Mouse (Mus musculus): Measurements from ENCODE around the gene Mesp1.

Mesp1 gene

GRCm38 (mm10) chr7:79789812-79790211, 3.8 kb downstream of the Mesp1 start:
- 77% methylated on average over 2 of the region's 2 CpGs for WGBS

- 23% methylated on average over 6 of the region's 6 CpGs for WGBS
These were observed 7.3 kb downstream of the Mesp1 start for GRCm38 (mm10) chr7:79786295-79786694.

GRCm38 (mm10) chr7:79782516-79782855, 11.1 kb downstream of the Mesp1 start:
- WGBS, result 94% methylated on average over 2 of the region's 2 CpGs

DNA sequence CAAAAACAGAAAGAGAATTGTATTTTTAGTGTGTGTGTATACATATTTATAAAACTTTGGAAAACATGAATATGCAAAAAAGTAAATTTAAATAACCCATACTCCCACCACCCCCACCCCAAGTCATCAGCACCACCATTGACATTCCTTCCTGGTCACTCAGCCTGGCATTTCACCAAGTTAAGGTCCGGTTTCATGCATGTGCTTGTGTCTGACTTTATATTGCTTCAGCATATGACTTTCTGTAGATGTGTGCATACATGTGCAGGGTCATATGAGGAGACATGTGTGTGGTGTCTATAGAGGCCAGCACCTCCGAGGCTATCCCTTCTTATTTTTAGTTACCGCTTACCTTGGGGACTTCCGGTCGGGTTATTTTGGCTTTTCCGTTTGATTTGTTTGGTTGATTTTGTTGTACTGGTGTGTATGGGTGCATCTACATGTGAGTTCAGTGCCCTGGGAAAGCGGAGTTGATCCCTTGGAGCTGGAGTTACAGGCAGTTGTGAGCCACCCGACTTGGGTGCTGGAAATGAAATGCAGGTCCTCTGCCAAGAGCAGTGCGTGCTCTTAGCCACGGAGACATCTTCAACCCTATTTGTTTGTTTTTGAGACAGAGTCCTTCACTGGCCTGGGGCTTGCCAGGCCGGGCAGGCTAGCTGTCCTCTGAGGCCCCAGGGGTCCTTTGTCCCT, 11.6 kb downstream of the Mesp1 start:
- 76% methylated on average over 11 of the region's 11 CpGs for WGBS

DNA sequence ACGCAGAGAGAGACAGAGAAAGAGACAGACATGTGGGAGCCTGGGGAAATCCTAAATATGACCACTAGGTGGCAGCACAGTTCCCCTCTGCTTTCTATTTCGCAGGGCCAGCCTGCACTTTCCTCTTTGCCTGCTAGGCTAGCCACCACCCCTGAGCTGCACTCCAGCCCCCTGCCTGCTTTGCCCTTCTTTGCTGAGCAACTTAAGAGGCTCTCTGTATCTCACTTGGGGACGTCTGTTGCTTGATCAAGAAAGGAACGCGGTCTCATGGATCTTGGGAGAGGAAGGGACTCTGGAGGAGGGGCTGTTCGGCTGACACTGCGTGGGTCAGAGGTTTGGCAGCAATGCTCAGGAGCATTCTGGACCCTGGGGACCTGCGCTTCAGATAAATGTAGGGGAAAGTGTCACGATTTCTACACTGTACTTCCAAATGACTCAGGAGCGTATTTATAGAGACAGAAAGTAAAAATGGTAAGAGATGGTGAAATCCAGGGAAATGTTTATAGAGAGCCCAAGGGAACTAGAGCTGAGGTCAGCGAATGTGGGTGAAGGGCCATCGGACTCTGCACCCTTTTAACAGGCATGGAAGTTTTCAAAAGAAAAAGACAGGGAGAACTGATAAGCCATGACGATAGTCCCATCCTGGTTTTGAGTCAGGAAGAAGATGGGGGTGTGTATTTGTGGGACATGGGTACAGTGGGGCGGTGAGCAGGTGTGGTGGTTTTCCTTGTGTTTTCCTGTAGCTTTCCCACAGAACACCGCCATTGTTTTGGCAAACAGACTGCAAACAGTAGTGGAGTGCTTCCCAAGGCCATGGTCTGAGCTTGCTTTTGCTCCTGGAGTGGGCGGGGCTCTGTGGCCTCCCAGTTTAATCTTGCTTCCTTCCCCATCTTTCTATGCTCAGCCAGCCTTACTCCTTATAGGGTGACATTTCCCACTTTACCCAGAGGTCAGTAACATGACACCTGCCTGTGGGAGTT, 12.7 kb downstream of the Mesp1 start:
- 22% methylated on average over 16 of the region's 16 CpGs for WGBS

- WGBS, result 42% methylated on average over 15 of the region's 15 CpGs
These were observed 21.8 kb downstream of the Mesp1 start for GRCm38 (mm10) chr7:79771561-79772512.

GRCm38 (mm10) chr7:79769664-79770063, 23.9 kb downstream of the Mesp1 start:
- 92% methylated on average over 3 of the region's 3 CpGs for WGBS

DNA sequence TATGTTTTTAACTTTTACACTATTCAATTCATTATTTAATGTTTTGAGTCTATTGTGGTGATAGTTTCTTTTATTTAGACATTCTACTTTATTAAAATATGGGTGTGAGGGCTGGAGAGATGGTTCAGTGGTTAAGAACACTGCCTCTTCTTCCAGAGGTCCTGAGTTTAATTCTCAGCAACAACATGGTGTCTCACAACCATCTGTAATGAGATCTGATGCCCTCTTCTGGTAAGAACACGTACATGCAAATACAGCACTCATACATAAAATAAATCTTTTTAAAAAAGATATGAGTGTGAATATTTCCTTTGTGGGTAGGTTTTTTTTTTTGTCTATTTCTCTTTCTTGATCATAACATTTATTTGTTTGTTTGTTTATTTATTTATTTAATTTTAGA, 27.6 kb downstream of the Mesp1 start:
- 55% methylated on average over 1 of the region's 1 CpGs for WGBS

DNA sequence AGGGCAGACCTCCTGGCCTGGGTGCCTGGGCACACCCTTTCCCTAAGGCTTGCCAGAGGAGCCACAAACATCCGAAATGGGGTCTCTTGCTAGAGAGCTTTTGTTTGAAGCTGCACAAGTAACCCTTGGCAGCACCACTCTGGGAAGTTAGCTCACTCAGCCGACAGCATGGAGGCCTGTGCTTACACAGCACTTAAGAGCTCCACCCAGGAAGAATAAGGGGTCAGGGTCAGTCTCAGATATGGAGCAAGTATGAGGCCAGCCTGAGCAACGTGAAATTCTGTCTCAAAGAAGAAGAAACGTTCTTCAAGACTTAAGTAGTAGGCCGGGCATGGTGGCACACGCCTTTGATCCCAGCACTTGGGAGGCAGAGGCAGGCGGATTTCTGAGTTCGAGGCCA, 31.5 kb downstream of the Mesp1 start:
- WGBS, result 86% methylated on average over 8 of the region's 8 CpGs

GRCm38 (mm10) chr7:79761124-79761876, 32.3 kb downstream of the Mesp1 start:
- WGBS, result 76% methylated on average over 5 of the region's 5 CpGs

GRCm38 (mm10) chr7:79758176-79758575, 35.4 kb downstream of the Mesp1 start:
- 88% methylated on average over 6 of the region's 6 CpGs for WGBS

GRCm38 (mm10) chr7:79756334-79756733, 37.3 kb downstream of the Mesp1 start:
- 59% methylated on average over 2 of the region's 2 CpGs for WGBS

DNA sequence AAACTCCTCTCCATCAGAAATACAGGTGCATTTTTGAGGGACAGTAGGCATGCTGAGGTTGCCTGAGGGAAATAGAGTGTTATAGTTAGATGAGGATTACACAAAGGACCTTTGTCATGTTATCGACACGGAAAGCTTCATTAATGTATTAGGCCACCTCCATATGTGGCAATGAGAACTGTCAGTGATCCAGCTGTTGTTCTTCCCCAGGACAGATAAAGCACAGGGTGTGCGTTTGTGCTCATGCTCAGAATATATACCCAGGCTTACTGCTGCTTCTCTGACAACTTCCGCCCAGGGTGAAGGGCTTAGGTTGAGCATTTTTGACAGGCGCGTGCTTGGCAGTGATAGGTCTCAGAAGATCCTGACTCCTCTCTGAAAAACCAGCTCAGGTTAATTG, 44.1 kb downstream of the Mesp1 start:
- 84% methylated on average over 6 of the region's 6 CpGs for WGBS

DNA sequence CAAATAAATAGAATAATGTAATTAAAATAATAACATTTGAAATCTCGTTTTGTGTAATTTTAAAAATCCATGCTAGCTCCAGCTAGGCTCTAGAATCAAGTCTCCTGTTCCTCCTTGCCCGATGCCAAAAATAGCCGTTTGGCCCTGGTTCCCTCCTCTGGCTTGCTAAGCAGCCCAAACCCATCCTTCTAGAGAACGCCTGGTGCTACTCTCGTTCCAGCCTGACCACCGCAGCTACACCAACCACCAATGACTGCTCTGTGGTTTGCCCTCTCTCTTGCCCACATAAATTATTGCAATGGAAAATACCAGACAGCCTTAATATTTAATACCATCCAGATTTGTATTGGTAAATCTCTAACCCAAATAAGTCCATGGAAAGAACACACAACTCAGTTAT, 45.9 kb downstream of the Mesp1 start:
- 80% methylated on average over 6 of the region's 6 CpGs for WGBS

DNA sequence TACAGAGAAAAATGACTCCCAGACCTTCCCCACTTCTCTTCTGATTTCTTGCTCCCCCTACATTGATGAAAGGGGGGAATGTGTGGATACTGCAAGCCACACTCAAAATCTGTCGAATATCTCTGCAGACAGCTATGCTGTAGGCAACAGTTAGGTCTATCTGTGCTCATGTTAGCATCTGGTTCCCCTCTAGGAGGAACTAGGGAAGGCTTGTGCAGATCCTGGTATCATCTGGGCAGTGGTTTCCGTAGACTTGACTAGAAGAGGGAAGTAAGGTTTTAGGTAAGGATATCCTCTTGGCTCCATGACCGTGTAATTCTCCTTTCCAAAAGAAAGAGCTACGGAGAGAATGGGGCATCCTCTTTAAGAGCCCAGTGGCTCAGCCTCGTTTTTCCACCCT, 49.0 kb downstream of the Mesp1 start:
- 82% methylated on average over 5 of the region's 5 CpGs for WGBS

DNA sequence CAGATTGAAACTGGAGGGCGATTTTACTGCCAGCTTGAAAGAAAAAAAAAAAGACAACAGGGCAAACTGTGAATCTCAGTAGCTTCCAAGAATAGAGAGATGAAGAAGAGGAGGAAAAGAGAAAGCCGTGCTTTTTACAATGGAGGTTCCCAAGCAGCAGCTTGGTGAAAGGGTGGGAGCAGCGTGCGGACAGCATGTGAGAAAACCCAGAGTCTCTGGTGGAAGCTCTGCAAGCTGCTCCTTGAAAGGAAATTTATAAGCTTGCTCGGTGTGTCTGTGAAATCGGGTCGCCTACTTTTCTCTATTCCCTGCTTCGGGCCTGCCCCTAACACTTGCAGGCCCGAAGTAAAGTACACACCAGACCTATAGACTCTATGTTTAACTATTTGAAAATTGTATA, 49.5 kb downstream of the Mesp1 start:
- 66% methylated on average over 9 of the region's 9 CpGs for WGBS

- WGBS, result 3% methylated on average over 46 of the region's 46 CpGs
These were observed 50.7 kb downstream of the Mesp1 start, which contains the start of the genes Pex11a and Wdr93 for GRCm38 (mm10) chr7:79742659-79743536. Gene Pex11a (minus strand): TSS chr7:79743131. Gene Wdr93 (plus strand): TSS chr7:79743163.

GRCm38 (mm10) chr7:79742277-79742658, 51.3 kb downstream of the Mesp1 start:
- 25% methylated on average over 11 of the region's 11 CpGs for WGBS
